Mouse (Mus musculus): ENCODE results near the gene Armcx2. TPM values are rescaled to one million over a fixed set of nuclear protein-coding genes. Genes with fewer than 3 reads are reported as not detected.
"Not testable (repeated sequence)": the region's sequence is repeated elsewhere in the genome, so short reads cannot be mapped to it uniquely, and the experiment has no call there.

Gene Armcx2
- 3.6 and 4.0 TPM in 2 replicates for polyA plus RNA-seq (2015; fragmentation: Nextera tagmentation; extraction: Ambion mirVana)

DNA sequence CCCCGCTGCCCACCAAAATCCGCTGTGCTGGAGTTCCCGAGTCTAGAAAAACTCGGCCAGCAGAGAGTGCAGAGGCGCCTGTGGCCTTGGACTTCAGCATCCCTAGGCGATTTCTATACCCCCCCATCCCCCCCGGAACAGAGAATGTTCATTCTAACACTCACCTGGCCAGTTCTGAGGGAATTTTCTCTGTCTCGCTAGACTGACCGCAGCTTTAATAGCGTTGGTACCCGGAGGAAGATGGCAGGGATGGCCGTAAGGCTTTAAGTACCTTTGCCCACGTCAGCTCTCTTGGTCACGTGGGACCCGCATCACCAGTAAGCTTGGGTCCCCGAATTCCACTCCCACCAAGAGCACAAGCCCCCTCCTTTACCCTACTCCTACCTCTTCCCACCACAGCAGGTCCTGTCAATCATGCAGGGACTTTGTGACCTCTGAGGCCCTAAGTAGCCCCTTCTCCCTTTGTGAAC lies at the start of gene Armcx2:
Gene Armcx2 (minus strand): TSS at position 467 of the 470 bp plus-strand sequence.
- H3K36me3 ChIP-seq (replicated peaks; ENCODE audit: insufficient read depth, low read length): no peaks in the 10 kb centered on the region
- no peaks in the 10 kb centered on the region for H3K9me3 ChIP-seq (ENCODE audit: low read length)
- no peak within 1 kb of the TSS for H3K27ac ChIP-seq (ENCODE audit: low read depth)
- WGBS (ENCODE audit: insufficient replicate concordance): 20% methylated on average over 16 of the region's 16 CpGs
- ATAC-seq (peak; percentile 74), DNase-seq (peak; percentile 33)
- H3K4me1 ChIP-seq (ENCODE audit: insufficient read depth): no peaks in the 10 kb centered on the region; the same call in 1 of the 2 replicates
- no peaks in the 10 kb centered on the region for H3K27me3 ChIP-seq (ENCODE audit: insufficient read depth, low read length)
- TF ChIP-seq EP300 (IDR thresholded peaks at IDR 0.05; ENCODE audit: low read depth): no peak
- TF ChIP-seq CTCF (IDR thresholded peaks at IDR 0.05; ENCODE audit: low read depth): no peak
- peak within 1 kb of the TSS; percentile 76 for H3K4me2 ChIP-seq (ENCODE audit: low read depth, low read length)
- peak within 1 kb of the TSS; percentile 46; the same call in 1 of the 2 replicates for H3K9ac ChIP-seq (replicated peaks)
- peak within 1 kb of the TSS; percentile 51 for H3K4me3 ChIP-seq (ENCODE audit: low read depth, low read length)

DNA sequence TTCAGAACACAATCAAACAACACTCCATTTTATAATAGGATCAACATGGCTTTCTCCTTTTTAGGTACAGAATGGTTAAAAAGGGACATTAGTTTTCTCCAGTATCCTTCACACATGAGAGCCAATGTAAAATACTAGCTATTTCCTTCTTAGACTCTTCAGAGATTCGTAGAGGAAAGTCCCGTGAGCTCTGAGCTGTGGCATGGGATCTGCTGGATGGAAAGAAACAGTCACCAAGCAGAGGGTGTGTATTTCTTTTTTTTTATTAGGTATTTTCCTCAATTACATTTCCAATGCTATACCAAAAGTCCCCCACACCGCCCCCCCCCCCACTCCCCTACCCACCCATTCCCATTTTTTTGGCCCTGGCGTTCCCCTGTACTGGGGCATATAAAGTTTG lies 40.6 kb upstream of the Armcx2 start:
- Histone ChIP-seq H3K27me3 (ENCODE audit: insufficient read depth, low read length) (peaks cover 2% of the 10 kb centered on the region; the same call in 1 of the 2 replicates), H3K4me2 (ENCODE audit: low read depth, low read length) (no peak overlapping the region), H3K36me3 (replicated peaks; ENCODE audit: insufficient read depth, low read length) (no peaks in the 10 kb centered on the region), H3K4me3 (ENCODE audit: low read depth, low read length) (no peak overlapping the region), H3K9ac (replicated peaks) (no peak overlapping the region), H3K27ac (ENCODE audit: low read depth) (no peak overlapping the region), H3K9me3 (ENCODE audit: low read length) (no peaks in the 10 kb centered on the region), H3K4me1 (ENCODE audit: insufficient read depth) (no peaks in the 10 kb centered on the region)
- DNase-seq (no peak), ATAC-seq (no peak)
- TF ChIP-seq EP300 (IDR thresholded peaks at IDR 0.05; ENCODE audit: low read depth) (no peak), CTCF (IDR thresholded peaks at IDR 0.05; ENCODE audit: low read depth) (no peak)
- 63% methylated on average over 3 of the region's 4 CpGs for WGBS (ENCODE audit: insufficient replicate concordance)

- H3K4me1 ChIP-seq (ENCODE audit: insufficient read depth): no peaks in the 10 kb centered on the region
- no peaks in the 10 kb centered on the region for H3K36me3 ChIP-seq (replicated peaks; ENCODE audit: insufficient read depth, low read length)
- no peak overlapping the region for H3K9ac ChIP-seq (replicated peaks)
- no peak overlapping the region for H3K4me2 ChIP-seq (ENCODE audit: low read depth, low read length)
- WGBS (ENCODE audit: insufficient replicate concordance): 22% methylated on average over 2 of the region's 2 CpGs
- peaks cover 2% of the 10 kb centered on the region; the same call in 1 of the 2 replicates for H3K27me3 ChIP-seq (ENCODE audit: insufficient read depth, low read length)
- no peaks in the 10 kb centered on the region for H3K9me3 ChIP-seq (ENCODE audit: low read length)
- DNase-seq (no peak), ATAC-seq (no peak)
- H3K4me3 ChIP-seq (ENCODE audit: low read depth, low read length): no peak overlapping the region
- TF ChIP-seq EP300 (IDR thresholded peaks at IDR 0.05; ENCODE audit: low read depth) (no peak), CTCF (IDR thresholded peaks at IDR 0.05; ENCODE audit: low read depth) (no peak)
- H3K27ac ChIP-seq (ENCODE audit: low read depth): no peak overlapping the region
These were observed 35.4 kb upstream of the Armcx2 start for GRCm38 (mm10) chrX:134844424-134844823.

- Histone ChIP-seq H3K9me3 (ENCODE audit: low read length) (no peaks in the 10 kb centered on the region), H3K4me1 (ENCODE audit: insufficient read depth) (no peaks in the 10 kb centered on the region), H3K9ac (replicated peaks) (no peak overlapping the region), H3K4me2 (ENCODE audit: low read depth, low read length) (no peak overlapping the region), H3K27ac (ENCODE audit: low read depth) (no peak overlapping the region), H3K27me3 (ENCODE audit: insufficient read depth, low read length) (no peaks in the 10 kb centered on the region), H3K36me3 (replicated peaks; ENCODE audit: insufficient read depth, low read length) (no peaks in the 10 kb centered on the region), H3K4me3 (ENCODE audit: low read depth, low read length) (no peak overlapping the region)
- 61% methylated on average over 3 of the region's 3 CpGs for WGBS (ENCODE audit: insufficient replicate concordance)
- ATAC-seq (no peak), DNase-seq (no peak)
- TF ChIP-seq CTCF (IDR thresholded peaks at IDR 0.05; ENCODE audit: low read depth) (peak; percentile 25), EP300 (IDR thresholded peaks at IDR 0.05; ENCODE audit: low read depth) (no peak)
These were observed 21.5 kb upstream of the Armcx2 start for GRCm38 (mm10) chrX:134830508-134830907.

DNA sequence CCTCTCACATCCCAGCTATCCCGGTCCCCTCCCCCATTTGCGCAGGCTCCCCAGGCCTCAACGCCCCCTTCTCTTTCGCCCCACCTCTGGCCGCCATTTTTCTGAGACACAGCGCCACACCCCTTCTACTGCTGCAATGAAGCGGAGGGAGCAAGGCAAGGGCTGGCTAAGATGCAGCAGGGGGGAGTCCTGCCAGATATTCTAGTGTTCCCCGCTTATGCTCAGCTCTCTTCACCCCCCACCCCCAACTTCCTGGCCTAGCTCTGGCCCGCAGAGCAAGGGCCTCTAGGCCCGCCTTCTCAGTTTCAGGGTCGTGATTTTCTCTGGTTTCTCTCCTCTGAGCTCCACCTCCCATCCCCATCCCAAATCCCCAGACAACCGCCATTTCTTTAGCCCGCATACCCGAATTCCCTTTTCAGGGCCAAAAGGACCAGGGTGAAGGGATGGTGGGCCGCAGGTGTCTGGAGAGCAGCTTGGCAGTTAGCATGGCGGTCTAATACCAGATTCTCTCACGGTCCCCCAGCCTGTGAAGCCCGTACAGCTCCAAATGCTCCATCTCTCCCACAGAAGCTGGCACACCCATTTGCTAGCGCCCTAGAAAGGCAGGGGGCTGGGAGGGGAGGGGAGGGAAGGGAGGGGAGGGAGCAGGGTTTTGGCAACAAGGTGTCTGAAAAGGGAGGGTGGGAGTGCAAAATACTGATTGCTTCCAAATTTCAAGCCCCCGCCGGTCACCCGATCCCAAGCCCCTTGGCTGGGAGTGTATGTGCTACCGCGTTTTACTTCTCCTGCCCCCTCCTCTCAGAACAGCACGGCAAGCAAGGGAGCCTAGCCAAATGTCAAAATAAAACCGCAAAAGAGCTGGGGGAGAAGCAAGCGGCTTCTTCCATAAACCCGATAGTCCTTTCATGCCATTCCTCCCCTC lies 927 bp downstream of the Armcx2 start:
- DNase-seq (no peak), ATAC-seq (peak; percentile 17; the same call in 1 of the 2 replicates)
- H3K9ac ChIP-seq (replicated peaks): peak overlapping the region; percentile 46; the same call in 1 of the 2 replicates
- TF ChIP-seq EP300 (IDR thresholded peaks at IDR 0.05; ENCODE audit: low read depth): no peak
- TF ChIP-seq CTCF (IDR thresholded peaks at IDR 0.05; ENCODE audit: low read depth): no peak
- H3K27ac ChIP-seq (ENCODE audit: low read depth): no peak overlapping the region
- peak overlapping the region; percentile 76 for H3K4me2 ChIP-seq (ENCODE audit: low read depth, low read length)
- 17% methylated on average over 28 of the region's 28 CpGs for WGBS (ENCODE audit: insufficient replicate concordance)
- H3K36me3 ChIP-seq (replicated peaks; ENCODE audit: insufficient read depth, low read length): no peaks in the 10 kb centered on the region
- peak overlapping the region; percentile 51 for H3K4me3 ChIP-seq (ENCODE audit: low read depth, low read length)
- no peaks in the 10 kb centered on the region; the same call in 1 of the 2 replicates for H3K4me1 ChIP-seq (ENCODE audit: insufficient read depth)
- no peaks in the 10 kb centered on the region for H3K9me3 ChIP-seq (ENCODE audit: low read length)
- no peaks in the 10 kb centered on the region for H3K27me3 ChIP-seq (ENCODE audit: insufficient read depth, low read length)

DNA sequence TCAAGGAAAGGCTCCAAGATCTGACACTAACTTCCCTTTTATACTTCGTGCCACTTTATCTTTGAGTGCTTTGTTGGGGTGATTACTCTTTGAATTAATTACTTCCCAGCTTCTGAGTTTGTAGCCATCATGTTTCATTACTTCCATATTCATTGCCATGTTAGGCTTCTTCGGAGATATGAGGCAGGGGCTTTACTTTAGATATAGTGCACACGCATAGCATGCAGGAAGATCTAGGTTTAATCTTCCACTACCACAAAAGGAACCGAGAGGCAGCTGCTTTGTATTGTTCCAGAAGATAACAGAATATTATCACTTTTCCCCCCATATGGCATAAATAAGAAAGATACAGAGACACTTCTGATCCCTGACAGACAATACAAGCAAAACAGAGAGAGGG lies 21.3 kb downstream of the Armcx2 start:
- 49% methylated on average over 4 of the region's 4 CpGs for WGBS (ENCODE audit: insufficient replicate concordance)
- Histone ChIP-seq H3K9ac (replicated peaks) (no peak overlapping the region), H3K4me2 (ENCODE audit: low read depth, low read length) (no peak overlapping the region), H3K4me1 (ENCODE audit: insufficient read depth) (no peaks in the 10 kb centered on the region), H3K9me3 (ENCODE audit: low read length) (no peaks in the 10 kb centered on the region), H3K27ac (ENCODE audit: low read depth) (no peak overlapping the region), H3K36me3 (replicated peaks; ENCODE audit: insufficient read depth, low read length) (no peaks in the 10 kb centered on the region), H3K4me3 (ENCODE audit: low read depth, low read length) (no peak overlapping the region), H3K27me3 (ENCODE audit: insufficient read depth, low read length) (no peaks in the 10 kb centered on the region)
- TF ChIP-seq CTCF (IDR thresholded peaks at IDR 0.05; ENCODE audit: low read depth) (no peak), EP300 (IDR thresholded peaks at IDR 0.05; ENCODE audit: low read depth) (no peak)
- DNase-seq: no peak
- ATAC-seq: no peak

DNA sequence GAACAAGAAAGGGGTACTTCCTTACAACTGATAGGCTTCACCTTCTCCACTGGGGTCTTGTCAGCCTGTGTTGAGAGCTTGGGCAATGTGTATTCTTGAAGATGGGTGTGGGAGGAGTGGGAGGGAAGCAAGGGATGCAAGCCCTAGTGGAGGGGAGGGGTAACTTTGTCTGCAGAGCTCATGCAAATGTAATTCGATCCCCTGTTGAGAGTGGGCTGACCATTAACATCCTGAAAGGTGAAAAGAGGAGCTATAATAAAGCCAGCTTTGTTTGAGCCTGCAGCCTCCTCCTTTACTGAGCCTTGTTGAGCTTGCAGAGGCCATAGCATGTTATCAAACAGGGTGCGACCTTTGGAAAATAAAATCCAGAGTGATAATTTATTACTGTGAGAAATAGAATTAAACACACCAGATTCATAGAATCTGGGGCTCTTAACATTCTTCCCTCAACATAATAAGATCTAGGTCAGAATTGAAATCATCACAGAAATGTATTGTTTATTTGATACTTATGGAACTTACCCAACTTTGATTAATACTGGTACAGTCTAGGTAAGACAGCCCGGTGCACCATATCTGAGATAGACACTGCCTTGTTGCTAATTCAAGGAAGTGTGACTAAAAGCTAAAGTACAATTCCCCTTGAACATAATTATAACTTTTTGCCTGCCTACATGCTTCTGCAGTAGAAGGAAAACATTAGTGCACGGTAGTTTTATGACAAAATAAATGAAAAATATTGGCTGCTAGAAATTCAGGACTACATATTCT lies 45.4 kb downstream of the Armcx2 start:
- ATAC-seq; H3K9ac ChIP-seq (replicated peaks); H3K27me3 ChIP-seq (ENCODE audit: insufficient read depth, low read length); H3K4me1 ChIP-seq (ENCODE audit: insufficient read depth); H3K36me3 ChIP-seq (replicated peaks; ENCODE audit: insufficient read depth, low read length); H3K9me3 ChIP-seq (ENCODE audit: low read length); DNase-seq; H3K27ac ChIP-seq (ENCODE audit: low read depth); H3K4me3 ChIP-seq (ENCODE audit: low read depth, low read length); H3K4me2 ChIP-seq (ENCODE audit: low read depth, low read length): not testable (repeated sequence)
- WGBS (ENCODE audit: insufficient replicate concordance): 37% methylated on average over 4 of the region's 4 CpGs
